Mouse (Mus musculus): ENCODE measurements around the gene Slc25a20.

DNA sequence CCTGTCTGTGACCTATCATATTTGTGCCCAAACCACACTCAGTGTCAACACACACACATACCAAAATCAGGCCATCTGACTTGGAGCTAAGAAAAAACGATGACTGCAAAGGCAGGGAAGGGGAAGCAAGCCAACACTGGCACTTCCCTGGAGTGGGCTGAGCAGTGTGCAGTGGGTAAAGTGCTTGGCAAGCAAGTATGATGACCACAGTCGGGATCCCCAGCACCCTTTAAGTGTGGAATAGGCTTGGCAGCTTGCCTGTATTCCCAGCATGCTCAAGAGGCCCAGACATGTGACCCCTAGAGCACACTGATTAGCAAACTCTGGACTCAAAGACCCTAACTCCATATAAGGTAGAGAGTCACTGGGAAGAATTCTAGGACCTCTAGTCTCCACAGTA, 35.4 kb upstream of the Slc25a20 start:
- TF ChIP-seq POLR2A (IDR thresholded peaks at IDR 0.05; ENCODE audit: insufficient read length, low read depth) (no peak), MYOD1 (IDR thresholded peaks at IDR 0.05; ENCODE audit: control insufficient read depth in 1 of 3, insufficient read length in 2 of 3, low read depth in 2 of 3) (no peak), E2F4 (IDR thresholded peaks at IDR 0.05; ENCODE audit: insufficient read depth) (no peak), POLR2AphosphoS2 (IDR thresholded peaks at IDR 0.05; ENCODE audit: insufficient read length, low read depth) (no peak), CEBPB (IDR thresholded peaks at IDR 0.05; ENCODE audit: insufficient read depth, poor library complexity, severe bottlenecking) (no peak), USF1 (IDR thresholded peaks at IDR 0.05; ENCODE audit: low read depth) (no peak), MAX (IDR thresholded peaks at IDR 0.05; ENCODE audit: low read depth) (no peak), TCF3 (IDR thresholded peaks at IDR 0.05; ENCODE audit: insufficient read length, low read depth) (no peak), TCF12 (IDR thresholded peaks at IDR 0.05; ENCODE audit: insufficient read depth, poor library complexity, severe bottlenecking) (no peak)

Measured in myocyte (in vitro differentiated cells).